Mouse (Mus musculus) cerebellum, adult 2 months (tissue): ENCODE measurements at regions not wholly inside any gene's neighbourhood (a gene's known extent, or its start where the extent isn't known, plus 50 kb on each side); places are given as distances from the start of the nearest gene placed in this dataset.

Source experiments
- DNase-seq, 2 experiments: peaks; one replicate each; pipeline ENCODE4 v3.0.0; 2021
- H3K27ac ChIP-seq: fragments of 200-500 bp; 2 replicates; pipeline ENCODE4 v1.5.1; 2012; ENCODE audit warnings: low read length, control low read depth, inconsistent platforms; ENCODE audit not compliant: insufficient read depth
- H3K27me3 ChIP-seq: fragments of 200-500 bp; 2 replicates; pipeline ENCODE4 v1.6.1; 2012; ENCODE audit warnings: inconsistent platforms, mild to moderate bottlenecking, low read length, moderate library complexity; ENCODE audit not compliant: control insufficient read depth, insufficient read depth
- H3K4me1 ChIP-seq: fragments of 200-500 bp; 2 replicates; pipeline ENCODE4 v1.6.1; 2011; ENCODE audit warnings: low read length; ENCODE audit not compliant: control insufficient read depth, insufficient read depth
- H3K4me3 ChIP-seq: fragments of 200-500 bp; replicated peaks from 2 replicates; pipeline ENCODE3; 2011; ENCODE audit warnings: mild to moderate bottlenecking, low read depth, low read length, control low read depth; ENCODE audit not compliant: insufficient read depth
- CTCF ChIP-seq: fragments of 200-500 bp; IDR thresholded peaks from 2 replicates; pipeline ENCODE4 v1.5.1; 2011; ENCODE audit warnings: low read depth, mild to moderate bottlenecking, control low read depth, low read length, moderate library complexity, borderline replicate concordance; ENCODE audit not compliant: insufficient read depth
- POLR2A ChIP-seq: fragments of 200-500 bp; IDR thresholded peaks from 2 replicates; pipeline ENCODE4 v1.6.1; 2011; ENCODE audit warnings: low read length, control low read depth, borderline replicate concordance; ENCODE audit not compliant: insufficient read depth
- WGBS: fragments of 180-500 bp; shearing (Covaris S2); methylation state at CpG from one replicate; pipeline ENCODE4 v1.1.7; 2018; 5-methylcytosine and 5-hydroxymethylcytosine counted together

GRCm38 (mm10) chr3:38648633-38649032, 164.0 kb upstream of the Ankrd50 start:
- no peaks in the 10 kb centered on the region for H3K4me1 ChIP-seq
- 70% methylated on average over 4 of the region's 4 CpGs for WGBS
- no peak for TF ChIP-seq POLR2A
- TF ChIP-seq CTCF, result no peak

DNA sequence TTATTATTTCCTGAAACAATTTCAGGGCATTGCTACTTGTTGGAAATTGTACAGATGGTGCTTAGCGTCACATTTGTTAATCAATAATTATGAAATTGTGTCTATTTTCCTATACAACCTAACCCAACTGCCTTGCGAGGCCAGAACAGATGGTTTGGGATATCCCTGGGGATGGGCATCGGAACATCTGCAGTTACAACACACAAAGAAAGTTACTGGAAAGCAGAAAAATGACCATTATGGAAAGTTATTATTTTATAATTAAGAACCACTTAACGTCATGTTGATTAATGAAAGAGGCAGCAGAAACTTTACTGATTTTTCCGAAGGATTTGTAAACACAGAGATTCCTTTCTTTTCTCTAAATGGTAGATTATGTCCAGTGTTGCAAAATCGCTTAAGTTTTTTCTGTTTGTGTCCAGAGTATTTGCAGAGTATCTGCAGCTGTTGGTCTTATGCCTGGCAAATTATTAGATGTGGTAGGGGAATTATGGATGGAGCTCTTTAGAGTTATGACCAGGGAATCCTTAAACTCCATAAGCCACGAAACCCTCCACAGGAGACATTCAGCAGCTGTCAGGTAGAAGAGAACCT, 163.2 kb upstream of the Ankrd50 start:
- Histone ChIP-seq H3K4me1 (no peaks in the 10 kb centered on the region), H3K27ac (no peak overlapping the region), H3K27me3 (no peaks in the 10 kb centered on the region), H3K4me3 (no peak overlapping the region)
- 64% methylated on average over 7 of the region's 7 CpGs for WGBS
- DNase-seq, result no peak
- no peak for TF ChIP-seq POLR2A
- no peak for TF ChIP-seq CTCF

More at GRCm38 (mm10) chr3:38648633-38649032, 164.0 kb upstream of the Ankrd50 start:
- H3K27ac ChIP-seq, result no peak overlapping the region
- no peak for DNase-seq
- no peaks in the 10 kb centered on the region for H3K27me3 ChIP-seq
- H3K4me3 ChIP-seq, result no peak overlapping the region

DNA sequence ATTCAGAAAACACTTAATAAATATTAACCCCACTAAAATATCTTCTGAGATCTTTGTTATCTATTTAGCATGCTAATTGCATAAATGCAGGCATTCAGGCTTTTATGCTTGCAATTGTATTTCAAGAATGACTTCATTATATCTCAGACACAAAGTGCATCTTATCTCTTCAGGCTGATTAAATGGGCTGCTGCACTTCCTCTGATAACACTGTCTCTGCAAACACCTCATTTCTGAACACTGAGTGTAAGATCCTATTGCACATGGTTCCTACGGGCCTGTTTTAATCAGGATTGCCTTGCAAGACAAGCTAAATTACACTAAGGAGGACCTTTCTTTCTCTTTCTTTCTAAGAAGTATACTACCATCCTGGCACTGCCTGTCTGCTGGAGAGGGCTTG, 157.1 kb upstream of the Ankrd50 start:
- WGBS, result 93% methylated on average over 1 of the region's 1 CpGs
- TF ChIP-seq CTCF (no peak), POLR2A (no peak)
- H3K27ac ChIP-seq, result no peak overlapping the region

DNA sequence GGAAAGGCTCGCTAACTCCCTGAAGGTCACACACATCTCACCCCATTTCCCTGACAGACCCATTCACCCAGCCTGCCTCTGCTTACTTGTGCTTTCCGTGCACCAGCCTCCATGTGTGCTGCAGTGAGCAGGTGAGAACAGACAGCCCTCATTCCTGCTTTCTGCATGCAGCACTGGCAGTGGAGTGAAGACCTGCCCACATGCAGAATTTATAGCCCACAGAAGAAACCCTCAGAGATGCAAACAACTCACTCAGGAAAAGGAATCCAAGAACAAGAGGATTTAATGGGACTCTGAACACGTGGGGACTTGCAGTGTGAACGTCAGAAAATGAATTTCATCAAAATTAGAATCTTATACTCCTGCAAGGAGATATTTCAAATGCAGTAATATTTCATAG, 152.2 kb upstream of the Ankrd50 start:
- DNase-seq, result no peak
- WGBS, result 78% methylated on average over 4 of the region's 4 CpGs
- TF ChIP-seq CTCF, result no peak
- no peak for TF ChIP-seq POLR2A

More for the DNA sequence above, 157.1 kb upstream of the Ankrd50 start:
- DNase-seq, result no peak
- no peaks in the 10 kb centered on the region for H3K27me3 ChIP-seq
- H3K4me3 ChIP-seq, result no peak overlapping the region
- H3K4me1 ChIP-seq, result no peaks in the 10 kb centered on the region

GRCm38 (mm10) chr3:38633347-38633746, 148.7 kb upstream of the Ankrd50 start:
- TF ChIP-seq CTCF (no peak), POLR2A (no peak)
- H3K27ac ChIP-seq, result no peak overlapping the region
- no peaks in the 10 kb centered on the region for H3K27me3 ChIP-seq
- WGBS, result 47% methylated on average over 7 of the region's 7 CpGs
- no peak overlapping the region for H3K4me3 ChIP-seq
- H3K4me1 ChIP-seq, result no peaks in the 10 kb centered on the region
- DNase-seq, result no peak

More for the DNA sequence above, 152.2 kb upstream of the Ankrd50 start:
- H3K27me3 ChIP-seq, result no peaks in the 10 kb centered on the region
- no peak overlapping the region for H3K27ac ChIP-seq
- no peak overlapping the region for H3K4me3 ChIP-seq
- H3K4me1 ChIP-seq, result no peaks in the 10 kb centered on the region

DNA sequence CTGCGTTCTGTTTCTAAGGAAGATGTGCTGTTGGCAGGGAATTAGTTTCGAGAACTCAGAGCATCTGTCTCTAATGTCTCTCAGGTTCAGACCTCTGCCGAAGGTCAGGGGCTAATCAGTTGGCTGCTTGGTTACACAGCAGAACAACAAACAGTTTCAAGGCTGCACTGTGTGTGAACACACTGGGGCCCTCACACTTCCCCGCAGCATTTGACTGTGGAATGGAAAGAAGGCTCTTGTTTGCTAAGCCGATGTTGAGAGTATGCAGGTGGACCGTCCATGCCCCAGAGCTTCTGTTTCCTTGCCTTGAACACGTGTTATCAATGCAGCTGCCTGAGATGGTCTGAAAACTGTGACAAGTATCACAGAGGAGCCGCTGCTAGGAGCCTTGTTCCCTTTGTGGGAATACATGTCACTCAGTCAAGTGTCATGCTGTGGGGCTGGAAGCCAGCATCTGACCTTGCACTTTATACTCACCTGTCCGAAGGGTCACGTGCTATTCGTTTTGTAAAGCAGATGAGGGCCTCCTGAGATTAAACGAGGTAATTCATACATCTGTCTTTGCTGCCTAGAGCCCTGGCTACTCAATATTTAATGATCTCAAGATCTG, 141.0 kb upstream of the Ankrd50 start:
- Histone ChIP-seq H3K27me3 (no peaks in the 10 kb centered on the region), H3K4me1 (no peaks in the 10 kb centered on the region), H3K4me3 (no peak overlapping the region), H3K27ac (no peak overlapping the region)
- DNase-seq, result no peak
- no peak for TF ChIP-seq POLR2A
- no peak for TF ChIP-seq CTCF
- WGBS, result 70% methylated on average over 12 of the region's 12 CpGs

- no peak for TF ChIP-seq POLR2A
- TF ChIP-seq CTCF, result no peak
- no peak overlapping the region for H3K27ac ChIP-seq
- H3K27me3 ChIP-seq, result no peaks in the 10 kb centered on the region
- 28% methylated on average over 3 of the region's 3 CpGs for WGBS
- no peaks in the 10 kb centered on the region for H3K4me1 ChIP-seq
- H3K4me3 ChIP-seq, result no peak overlapping the region
- DNase-seq, result no peak
Observed at GRCm38 (mm10) chr3:38617989-38618388, 133.3 kb upstream of the Ankrd50 start.

DNA sequence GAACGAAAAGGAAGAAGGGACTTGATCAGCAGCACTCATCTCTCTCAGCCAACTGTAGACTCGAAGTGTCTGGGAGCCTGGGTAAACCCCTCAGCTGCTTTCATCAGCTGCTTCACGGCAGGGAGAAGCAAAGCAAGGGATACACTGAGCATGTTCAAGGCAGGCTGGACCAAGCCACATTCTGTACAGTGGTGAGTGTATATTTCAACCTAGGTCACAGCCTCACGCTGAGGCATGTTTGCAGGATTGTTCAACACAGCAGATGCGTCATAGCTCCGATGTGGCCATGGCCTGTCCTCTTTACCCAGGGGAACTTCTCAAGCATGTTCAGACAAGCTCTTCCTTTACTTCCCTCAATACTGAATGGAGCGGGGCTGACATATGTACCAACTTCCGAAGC, 132.6 kb upstream of the Ankrd50 start:
- WGBS, result 68% methylated on average over 8 of the region's 8 CpGs
- no peak for DNase-seq
- no peaks in the 10 kb centered on the region for H3K27me3 ChIP-seq
- H3K27ac ChIP-seq, result no peak overlapping the region
- no peaks in the 10 kb centered on the region for H3K4me1 ChIP-seq
- TF ChIP-seq CTCF (no peak), POLR2A (no peak)
- H3K4me3 ChIP-seq, result no peak overlapping the region
